Mouse (Mus musculus) heart, adult 11 months (tissue): ENCODE results near the gene Dock11.

ENCODE experiments used
- DNase-seq: peaks from one replicate; pipeline ENCODE4 v3.0.0; 2022

The Dock11 gene

GRCm38 (mm10) chrX:36111622-36112421 lies 223.2 kb downstream of the Dock11 start, which contains the start of gene Il13ra1:
TSS of gene Il13ra1 (plus strand) at chrX:36112110.
- DNase-seq: peak; percentile 95

- no peak for DNase-seq
Measured at GRCm38 (mm10) chrX:36112422-36112750, 223.8 kb downstream of the Dock11 start.

DNA sequence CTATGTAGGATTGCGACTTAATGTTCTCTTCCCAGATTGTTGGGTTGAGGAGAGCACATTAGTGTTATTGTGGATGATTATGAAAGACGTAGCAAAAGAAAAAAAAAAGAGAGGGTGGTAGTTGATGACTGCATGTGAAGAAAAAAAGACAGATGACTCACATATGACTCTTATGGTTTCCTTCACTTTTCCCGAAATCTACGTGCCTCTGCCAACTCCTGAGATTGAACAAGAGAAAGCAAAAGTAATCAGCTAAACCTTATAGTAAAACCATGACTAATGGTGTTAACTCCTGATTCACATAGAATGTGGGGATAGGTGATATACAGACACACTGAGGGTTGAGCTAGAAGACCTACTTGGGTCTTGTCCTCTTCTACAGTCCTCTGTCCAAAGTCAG lies 226.5 kb downstream of the Dock11 start:
- DNase-seq: no peak
